Mouse (Mus musculus) thymus, adult 2 months (tissue): ENCODE data around the gene Zfp281. TPM values are rescaled to one million over a fixed set of nuclear protein-coding genes. Genes with fewer than 3 reads are reported as not detected.

Experiments
- DNase-seq: peaks from one replicate; pipeline ENCODE4 v3.0.0; 2021
- H3K27ac ChIP-seq: fragments of 200-500 bp; 2 replicates; pipeline ENCODE4 v1.5.1; 2012; ENCODE audit warnings: low read length, control low read depth; ENCODE audit not compliant: control insufficient read depth, insufficient read depth
- H3K27me3 ChIP-seq: fragments of 200-500 bp; 2 replicates; pipeline ENCODE4 v1.6.1; 2012; ENCODE audit warnings: mild to moderate bottlenecking, low read length, moderate library complexity, mixed read lengths; ENCODE audit not compliant: control insufficient read depth, insufficient read depth
- H3K36me3 ChIP-seq: fragments of 200-500 bp; 2 replicates; pipeline ENCODE4 v1.6.1; 2012; ENCODE audit warnings: mild to moderate bottlenecking, low read length, moderate library complexity; ENCODE audit not compliant: control insufficient read depth, insufficient read depth
- H3K4me1 ChIP-seq: fragments of 200-500 bp; replicated peaks from 2 replicates; pipeline ENCODE4 v1.6.1; 2012; ENCODE audit warnings: low read length; ENCODE audit not compliant: control insufficient read depth, insufficient read depth
- H3K4me3 ChIP-seq: fragments of 200-500 bp; 2 replicates; pipeline ENCODE4 v1.5.1; 2012; ENCODE audit warnings: mild to moderate bottlenecking, low read length, control low read depth, moderate library complexity; ENCODE audit not compliant: control insufficient read depth, insufficient read depth
- CTCF ChIP-seq: fragments of 200-500 bp; IDR thresholded peaks from 2 replicates; pipeline ENCODE4 v1.5.1; 2012; ENCODE audit warnings: mild to moderate bottlenecking, control low read depth, low read length, moderate library complexity, borderline replicate concordance; ENCODE audit not compliant: control insufficient read depth, poor library complexity, insufficient read depth; ENCODE audit errors: extremely low read depth
- POLR2A ChIP-seq: fragments of 200-500 bp; IDR thresholded peaks from 2 replicates; pipeline ENCODE4 v1.6.1; 2012; ENCODE audit warnings: mild to moderate bottlenecking, low read length, control low read depth, moderate library complexity; ENCODE audit not compliant: control insufficient read depth, poor library complexity, insufficient read depth; ENCODE audit errors: extremely low read depth
- WGBS: fragments of 180-500 bp; shearing (Covaris S2); methylation state at CpG from one replicate; pipeline ENCODE4 v1.1.7; 2018; 5-methylcytosine and 5-hydroxymethylcytosine counted together
- polyA plus RNA-seq: library from polyadenylated mRNA; depleted of rRNA; stranded (reverse); fragments of >200 nt; gene quantifications from 2 replicates; pipeline ENCODE4 v1.2.3, GENCODE M21; 2012; rRNA removed

Zfp281 gene
- polyA plus RNA-seq, 1 experiment: 6.2 TPM

DNA sequence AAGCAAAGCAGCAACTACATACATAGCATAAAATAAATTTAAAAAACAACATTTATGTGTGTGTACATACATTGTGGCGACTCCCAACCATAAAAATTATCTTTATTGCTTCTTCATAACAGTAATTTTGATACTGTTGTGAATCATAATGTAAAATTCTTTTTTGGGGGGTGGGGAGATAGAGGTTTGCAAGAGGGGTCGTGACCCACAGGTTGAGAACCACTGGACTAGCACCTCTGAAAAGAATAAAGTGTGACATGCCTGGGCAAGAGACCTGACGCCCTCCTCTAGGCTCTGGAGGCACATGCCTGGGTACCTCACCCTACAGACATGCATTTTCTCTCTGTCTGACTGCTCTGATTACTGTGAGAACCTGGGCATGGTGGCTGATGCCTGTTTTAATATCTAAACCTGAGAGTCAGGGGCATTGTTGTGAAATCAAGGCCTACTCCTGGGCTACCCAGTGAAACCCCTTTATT is 53.2 kb downstream of the Zfp281 start:
- 95% methylated on average over 3 of the region's 3 CpGs for WGBS
- peaks cover 20% of the 10 kb centered on the region for H3K4me1 ChIP-seq
- no peak overlapping the region for H3K27ac ChIP-seq
- DNase-seq: no peak
- TF ChIP-seq POLR2A: no peak
- TF ChIP-seq CTCF: no peak
- H3K27me3 ChIP-seq: no peaks in the 10 kb centered on the region
- H3K4me3 ChIP-seq: no peak overlapping the region
- H3K36me3 ChIP-seq: no peaks in the 10 kb centered on the region

DNA sequence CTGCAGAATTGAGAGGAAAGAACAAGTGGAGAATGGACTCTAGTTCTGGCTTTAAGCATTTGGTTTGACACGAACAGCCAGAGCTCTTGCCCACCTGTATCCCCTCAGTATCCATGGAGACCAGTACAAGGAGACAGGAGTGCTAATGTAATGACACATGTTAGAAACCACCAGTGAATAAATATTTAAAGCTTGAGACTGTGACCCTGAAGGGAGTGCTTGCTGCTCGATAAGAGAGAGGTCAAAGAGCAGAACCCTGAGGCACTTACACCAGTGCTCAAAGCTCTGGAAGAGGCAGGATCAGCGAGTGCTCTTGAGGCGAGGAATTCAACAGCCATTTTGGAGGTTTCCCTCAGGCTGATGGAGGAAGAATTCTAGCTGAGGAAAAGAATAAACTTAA is 54.1 kb downstream of the Zfp281 start:
- TF ChIP-seq CTCF: no peak
- no peak for TF ChIP-seq POLR2A
- Histone ChIP-seq H3K36me3 (no peaks in the 10 kb centered on the region), H3K4me3 (no peak overlapping the region), H3K27ac (no peak overlapping the region), H3K4me1 (peaks cover 25% of the 10 kb centered on the region), H3K27me3 (no peaks in the 10 kb centered on the region)
- WGBS: 92% methylated on average over 4 of the region's 4 CpGs
- no peak for DNase-seq

Other genes with a start within 250 kb of the Zfp281 start
- gene Ddx59, start 209.6 kb upstream of the Zfp281 start, polyA plus RNA-seq: 3.0 and 3.6 TPM in 2 replicates
- gene Kif14, start 158.6 kb upstream of the Zfp281 start, polyA plus RNA-seq: 3.7 and 4.7 TPM in 2 replicates